Mouse (Mus musculus) midbrain, embryonic 12.5 days (tissue): ENCODE results near the gene Stkld1. TPM values are rescaled to one million over a fixed set of nuclear protein-coding genes. Genes with fewer than 3 reads are reported as not detected.
A peak's percentile ranks its signal among the peaks of the same experiment; 100 is the strongest.
"Not testable (repeated sequence)": the region's sequence is repeated elsewhere in the genome, so short reads cannot be mapped to it uniquely, and the experiment has no call there.

Source experiments
- ATAC-seq: fragments of 200-750 bp; cut with Nextera tagmentation; 2 replicates; pipeline ENCODE4 v1.8.0; 2017; ENCODE audit warnings: low read depth, moderate TSS enrichment, moderate library complexity; ENCODE audit not compliant: low FRiP score
- H3K27ac ChIP-seq: fragments of 300-500 bp; sonication (generic); replicated peaks from 2 replicates; pipeline ENCODE4 v1.5.1; 2016; ENCODE audit warnings: mild to moderate bottlenecking
- H3K27me3 ChIP-seq: fragments of 300-500 bp; sonication (generic); 2 replicates; pipeline ENCODE4 v1.6.1; 2016; ENCODE audit warnings: mild to moderate bottlenecking
- H3K36me3 ChIP-seq: fragments of 300-500 bp; sonication (generic); 2 replicates; pipeline ENCODE4 v1.6.1; 2016
- H3K4me1 ChIP-seq: fragments of 300-500 bp; sonication (generic); 2 replicates; pipeline ENCODE4 v1.6.1; 2016
- H3K4me2 ChIP-seq: fragments of 300-500 bp; sonication (generic); replicated peaks from 2 replicates; pipeline ENCODE4 v1.6.1; 2016; ENCODE audit warnings: mild to moderate bottlenecking, moderate library complexity
- H3K4me3 ChIP-seq: fragments of 300-500 bp; sonication (generic); 2 replicates; pipeline ENCODE4 v1.5.1; 2016; ENCODE audit warnings: mild to moderate bottlenecking
- H3K9ac ChIP-seq: fragments of 300-500 bp; sonication (generic); replicated peaks from 2 replicates; pipeline ENCODE4 v1.6.1; 2016; ENCODE audit warnings: mild to moderate bottlenecking, moderate library complexity
- H3K9me3 ChIP-seq: fragments of 300-500 bp; sonication (generic); 2 replicates; pipeline ENCODE4 v1.6.1; 2016; ENCODE audit warnings: mild to moderate bottlenecking
- WGBS: fragments of 180-500 bp; shearing (Covaris S2); methylation state at CpG from one replicate; pipeline ENCODE4 v1.1.7; 2016; 5-methylcytosine and 5-hydroxymethylcytosine counted together
- polyA plus RNA-seq: library from polyadenylated mRNA; unstranded; fragments of >200 nt; fragmentation: Nextera tagmentation; extraction: Ambion mirVana; gene quantifications from 2 replicates; pipeline ENCODE4 v1.2.1, GENCODE M21; 2016

Stkld1 gene
- polyA plus RNA-seq: not detected in 2 replicates

DNA sequence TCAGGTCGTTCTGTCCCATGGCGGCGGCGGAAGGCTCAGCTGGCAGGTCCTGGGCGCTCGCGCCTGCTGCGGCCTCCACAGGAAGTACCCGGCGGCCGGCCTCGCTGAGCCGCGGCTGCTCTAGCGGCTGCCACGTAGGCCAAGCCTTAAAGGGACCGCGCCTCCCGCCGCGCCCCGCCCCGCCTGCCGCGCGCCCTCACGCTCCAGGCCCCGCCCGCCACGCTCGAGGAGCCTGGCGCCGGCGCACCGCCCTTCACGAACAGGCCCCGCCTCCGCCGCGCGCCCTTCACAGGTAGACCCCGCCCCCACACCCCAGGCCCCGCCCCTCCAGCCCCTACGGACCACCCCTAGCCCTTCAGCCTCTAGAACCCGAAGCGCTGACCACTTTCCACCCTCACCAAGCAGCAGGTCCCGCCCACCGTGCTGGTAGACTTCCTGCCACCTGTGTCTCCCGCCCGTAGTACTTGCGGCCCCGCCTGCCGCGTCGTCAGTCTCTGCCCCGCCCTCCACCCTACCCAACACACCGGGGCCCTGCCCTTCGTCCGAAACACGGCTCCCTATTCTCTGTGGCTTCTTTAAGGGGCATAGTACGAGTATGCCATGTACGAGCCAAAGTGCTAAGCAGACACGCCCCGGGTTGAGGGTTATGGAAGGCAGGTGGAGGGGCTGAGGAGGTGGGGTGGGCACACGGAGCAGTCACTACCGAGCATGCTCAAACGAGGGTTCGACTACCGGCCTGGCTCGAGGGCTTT is at the start of gene Stkld1, which contains the start of gene Surf4:
Gene Stkld1 (plus strand): TSS at position 744 of the 752 bp plus-strand sequence.
Gene Surf4 (minus strand): TSS at position 625 of the 752 bp plus-strand sequence.
- H3K4me2 ChIP-seq: peak within 1 kb of the TSS; percentile 76
- WGBS: under 1% methylated on average over 56 of the region's 70 CpGs
- H3K4me1 ChIP-seq: peaks cover 23% of the 10 kb centered on the region
- ATAC-seq: peak; percentile 93
- no peaks in the 10 kb centered on the region for H3K9me3 ChIP-seq
- H3K9ac ChIP-seq: peak within 1 kb of the TSS; percentile 99
- no peaks in the 10 kb centered on the region for H3K27me3 ChIP-seq
- H3K27ac ChIP-seq: peak within 1 kb of the TSS; percentile 81
- peak within 1 kb of the TSS; percentile 94 for H3K4me3 ChIP-seq
- H3K36me3 ChIP-seq: peaks cover 17% of the 10 kb centered on the region

DNA sequence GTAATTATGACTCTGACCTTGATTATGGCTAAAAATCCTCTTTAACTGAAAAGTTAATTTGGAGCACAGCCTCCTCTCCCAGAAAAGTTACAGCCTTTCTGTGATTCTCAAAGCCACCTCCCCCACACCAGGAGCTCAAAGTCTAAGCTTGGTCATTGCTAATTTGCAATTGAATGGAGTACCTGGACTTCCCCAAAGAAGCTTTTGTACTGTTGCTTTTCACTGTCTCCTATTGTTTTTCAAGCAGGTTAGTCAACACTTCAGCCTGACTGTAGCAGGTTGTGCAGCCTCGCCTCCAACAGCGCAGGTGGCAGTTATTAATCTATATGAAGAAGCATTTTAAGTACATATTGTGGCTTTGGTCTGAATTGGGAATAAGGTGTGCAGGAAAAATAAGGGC is 48.3 kb upstream of the Stkld1 start:
- Histone ChIP-seq H3K36me3 (peaks cover 23% of the 10 kb centered on the region), H3K9me3 (peaks cover 10% of the 10 kb centered on the region)
- not testable (repeated sequence) for H3K4me2 ChIP-seq, H3K4me3 ChIP-seq, ATAC-seq, H3K9ac ChIP-seq, H3K4me1 ChIP-seq, H3K27me3 ChIP-seq, H3K27ac ChIP-seq
- WGBS: 69% methylated on average over 2 of the region's 2 CpGs

DNA sequence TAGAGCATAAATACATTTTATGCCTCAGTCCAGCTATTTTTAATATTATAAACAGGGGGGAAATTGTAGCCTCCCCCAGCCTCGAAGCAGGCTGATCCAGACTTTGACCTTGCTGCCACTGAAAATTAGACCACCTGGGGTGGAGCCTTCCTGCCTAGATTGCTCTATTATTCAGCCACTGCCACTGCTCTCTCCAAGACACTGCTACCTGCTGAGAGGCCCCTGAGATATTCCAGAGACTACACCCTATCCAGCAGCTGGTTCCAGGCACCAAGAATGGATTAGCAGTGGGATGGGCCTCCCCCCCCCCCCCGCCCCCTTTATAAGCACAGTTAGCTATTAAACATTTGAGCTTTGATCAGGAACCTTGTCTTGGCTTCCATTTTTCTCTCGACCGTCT is 47.7 kb upstream of the Stkld1 start:
- not testable (repeated sequence) for ATAC-seq, H3K27me3 ChIP-seq, H3K27ac ChIP-seq, H3K4me3 ChIP-seq, H3K4me2 ChIP-seq, H3K4me1 ChIP-seq, H3K9ac ChIP-seq
- peaks cover 29% of the 10 kb centered on the region for H3K36me3 ChIP-seq
- H3K9me3 ChIP-seq: peaks cover 10% of the 10 kb centered on the region
- 52% methylated on average over 4 of the region's 4 CpGs for WGBS

DNA sequence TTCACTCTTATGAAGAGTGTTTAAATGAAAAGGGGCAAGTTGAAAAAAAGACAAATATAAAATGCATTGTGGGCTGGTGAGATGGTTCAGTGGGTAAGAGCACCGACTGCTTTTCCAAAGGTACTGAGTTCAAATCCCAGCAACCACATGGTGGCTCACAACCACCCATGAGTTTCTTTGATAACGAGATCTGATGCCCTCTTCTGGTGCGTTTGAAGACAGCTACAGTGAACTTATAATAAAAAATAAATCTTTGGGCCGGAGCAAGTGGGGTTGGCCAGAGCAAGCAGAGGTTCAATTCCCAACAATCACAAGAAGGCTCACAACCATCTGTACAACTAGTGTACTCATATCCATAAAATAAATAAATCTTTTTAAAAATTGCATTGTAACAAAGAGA is 37.9 kb upstream of the Stkld1 start:
- H3K4me1 ChIP-seq: peaks cover 2% of the 10 kb centered on the region; the same call in 1 of the 2 replicates
- no peaks in the 10 kb centered on the region for H3K9me3 ChIP-seq
- 87% methylated on average over 4 of the region's 4 CpGs for WGBS
- peaks cover 89% of the 10 kb centered on the region for H3K36me3 ChIP-seq
- no peak for ATAC-seq
- no peak overlapping the region for H3K4me3 ChIP-seq
- no peak overlapping the region for H3K9ac ChIP-seq
- no peak overlapping the region for H3K27ac ChIP-seq
- no peak overlapping the region for H3K4me2 ChIP-seq
- no peaks in the 10 kb centered on the region for H3K27me3 ChIP-seq

DNA sequence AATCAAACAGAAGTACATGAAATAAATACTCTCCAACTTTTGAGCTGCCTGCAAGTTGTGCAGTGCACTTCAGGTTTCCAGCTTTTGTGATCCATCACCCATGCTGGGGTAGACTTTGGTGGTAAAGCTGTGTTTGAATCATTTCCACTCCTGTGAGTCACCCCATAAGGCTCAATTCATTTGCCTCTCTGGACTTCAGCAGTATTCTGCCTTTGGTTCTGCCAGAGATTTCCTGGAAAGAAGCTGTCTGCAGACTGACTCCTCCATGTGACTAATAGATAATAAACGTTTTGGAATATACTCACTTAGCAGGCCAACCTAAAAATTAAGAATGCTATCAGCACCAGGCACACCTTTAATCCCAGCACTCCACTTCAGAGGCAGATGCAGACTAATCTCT is 33.1 kb upstream of the Stkld1 start:
- Histone ChIP-seq H3K4me3 (no peak overlapping the region), H3K9me3 (no peaks in the 10 kb centered on the region), H3K27ac (no peak overlapping the region), H3K27me3 (no peaks in the 10 kb centered on the region), H3K9ac (0 out of 2 replicates have a peak overlapping the region, but pooled peaks have one; percentile 17), H3K4me1 (peaks cover 24% of the 10 kb centered on the region), H3K36me3 (peaks cover 58% of the 10 kb centered on the region), H3K4me2 (no peak overlapping the region)
- no peak for ATAC-seq
- WGBS: 88% methylated on average over 1 of the region's 1 CpGs

DNA sequence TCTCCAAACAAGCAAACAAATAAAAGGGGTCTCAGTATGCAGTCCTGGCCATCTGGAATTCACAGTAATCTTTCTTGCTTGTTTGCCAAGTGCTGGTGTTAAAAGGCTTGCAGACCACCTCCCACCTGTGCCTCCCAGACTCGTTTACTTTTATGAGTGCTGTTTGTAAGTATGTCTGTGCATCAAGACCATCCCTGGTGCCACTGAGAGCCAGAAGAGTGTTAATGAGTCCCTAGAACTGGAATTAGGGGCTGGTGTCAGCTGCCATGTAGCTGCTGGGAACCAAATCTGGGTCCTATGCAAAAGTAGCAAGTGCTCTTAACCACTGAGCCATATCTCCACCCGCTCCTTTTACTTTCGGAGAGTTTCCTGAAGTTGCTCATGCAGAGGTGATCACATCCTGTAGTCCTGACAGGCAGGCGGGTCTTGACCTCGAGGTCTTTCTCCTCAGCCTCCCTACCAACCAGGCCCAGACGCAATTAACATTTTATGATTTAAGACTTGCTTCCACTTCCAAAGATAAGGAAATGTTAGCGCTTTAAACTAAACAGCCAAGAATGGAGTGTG is 31.9 kb upstream of the Stkld1 start:
- H3K27ac ChIP-seq: no peak overlapping the region
- H3K27me3 ChIP-seq: no peaks in the 10 kb centered on the region
- ATAC-seq: no peak
- H3K4me2 ChIP-seq: peak overlapping the region; percentile 83
- peaks cover 58% of the 10 kb centered on the region for H3K36me3 ChIP-seq
- H3K4me1 ChIP-seq: peaks cover 24% of the 10 kb centered on the region
- H3K9ac ChIP-seq: peak overlapping the region; percentile 82
- no peaks in the 10 kb centered on the region for H3K9me3 ChIP-seq
- H3K4me3 ChIP-seq: peak overlapping the region; percentile 85
- 14% methylated on average over 7 of the region's 7 CpGs for WGBS

DNA sequence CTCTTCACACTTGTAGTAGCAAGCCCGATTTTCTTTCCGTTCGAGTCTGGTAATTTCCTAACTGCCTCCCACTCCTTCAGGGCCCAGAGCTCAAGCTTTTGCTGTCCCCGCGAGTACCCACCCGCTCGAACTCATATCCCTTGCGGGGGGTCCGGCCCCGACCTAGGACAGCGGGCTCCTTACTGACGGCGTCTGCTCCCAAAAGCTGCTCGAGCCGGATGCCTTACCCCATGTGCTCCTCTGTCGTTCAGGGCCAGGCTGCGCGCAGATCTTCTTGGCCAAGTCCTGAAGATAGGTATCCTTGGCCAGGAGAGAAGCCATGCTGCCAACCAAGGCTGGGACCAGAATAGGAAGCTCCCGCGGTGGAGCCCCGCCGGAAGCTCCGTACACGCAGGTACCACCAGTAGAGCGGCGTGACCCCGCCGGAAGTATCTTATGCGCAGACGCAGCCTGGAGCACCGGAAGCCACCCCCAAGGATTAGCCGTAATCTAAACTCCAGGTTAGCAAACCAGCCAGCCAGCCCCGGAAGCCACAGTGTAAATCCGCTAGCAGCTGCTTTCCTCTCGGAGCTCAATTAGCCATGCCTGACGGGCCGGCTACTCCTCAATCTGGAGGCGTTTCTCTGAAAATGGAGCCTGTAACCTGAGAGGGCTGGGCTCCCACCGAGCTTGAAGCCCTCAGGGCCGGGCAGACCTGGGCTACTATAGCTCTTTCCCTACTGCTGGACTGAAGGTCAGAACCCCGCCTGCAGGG is 31.2 kb upstream of the Stkld1 start, which contains the start of gene Surf6:
Gene Surf6 (minus strand): TSS at position 413 of the 754 bp plus-strand sequence.
- Histone ChIP-seq H3K36me3 (peaks cover 56% of the 10 kb centered on the region), H3K4me2 (peak within 1 kb of the TSS; percentile 83), H3K27ac (peak within 1 kb of the TSS; percentile 84), H3K4me3 (peak within 1 kb of the TSS; percentile 85), H3K4me1 (peaks cover 27% of the 10 kb centered on the region), H3K9ac (peak within 1 kb of the TSS; percentile 82), H3K27me3 (no peaks in the 10 kb centered on the region), H3K9me3 (no peaks in the 10 kb centered on the region)
- 0% methylated on average over 41 of the region's 41 CpGs for WGBS
- peak; percentile 94 for ATAC-seq

DNA sequence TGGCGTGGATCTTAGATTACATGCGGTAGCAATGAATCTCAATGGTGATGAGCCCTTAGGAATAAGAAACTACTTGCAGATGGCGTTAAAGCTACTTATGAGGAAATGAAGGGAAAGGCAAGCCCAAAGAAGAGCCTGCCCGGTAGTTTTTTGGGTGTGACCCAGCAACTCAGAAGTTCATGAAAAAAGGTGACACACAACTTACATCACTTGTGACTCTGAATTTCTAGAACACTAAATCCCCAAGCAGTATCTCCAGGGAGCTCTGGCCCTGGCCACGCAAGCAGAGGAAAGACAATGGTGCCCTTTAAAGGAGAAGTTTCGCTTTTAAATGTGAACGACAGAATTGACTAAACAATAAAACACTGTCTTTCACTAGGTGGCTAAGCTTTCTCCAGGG is 30.5 kb upstream of the Stkld1 start:
- peak overlapping the region; percentile 63 for H3K9ac ChIP-seq
- H3K4me2 ChIP-seq: peak overlapping the region; percentile 83
- ATAC-seq: no peak
- peaks cover 34% of the 10 kb centered on the region for H3K4me1 ChIP-seq
- peaks cover 56% of the 10 kb centered on the region for H3K36me3 ChIP-seq
- H3K27me3 ChIP-seq: no peaks in the 10 kb centered on the region
- H3K4me3 ChIP-seq: peak overlapping the region; percentile 85
- H3K9me3 ChIP-seq: no peaks in the 10 kb centered on the region
- WGBS: 10% methylated on average over 7 of the region's 7 CpGs
- H3K27ac ChIP-seq: peak overlapping the region; percentile 84

DNA sequence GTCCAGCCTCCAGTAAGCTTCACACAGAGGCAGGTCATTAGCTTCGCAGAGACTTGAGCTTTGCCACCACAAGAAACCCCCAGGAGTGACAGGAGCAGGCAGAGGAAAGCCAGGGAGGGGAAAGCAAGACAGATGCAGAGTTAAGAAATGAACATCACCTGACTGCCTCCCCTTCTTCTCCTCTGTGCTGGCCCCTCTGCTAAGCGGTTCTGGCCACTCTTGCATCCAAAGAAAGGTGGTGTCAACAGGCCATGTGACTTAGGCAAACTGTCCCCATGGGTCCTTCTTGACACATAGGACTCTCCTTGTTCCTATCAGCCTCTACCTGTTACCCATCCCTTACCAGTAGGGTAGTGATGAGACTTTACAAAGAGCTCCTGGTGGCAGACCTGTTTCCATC is 27.9 kb upstream of the Stkld1 start:
- no peak overlapping the region for H3K27ac ChIP-seq
- 83% methylated on average over 2 of the region's 2 CpGs for WGBS
- H3K36me3 ChIP-seq: peaks cover 36% of the 10 kb centered on the region
- no peak for ATAC-seq
- no peak overlapping the region for H3K4me2 ChIP-seq
- H3K4me3 ChIP-seq: no peak overlapping the region
- H3K27me3 ChIP-seq: no peaks in the 10 kb centered on the region
- H3K4me1 ChIP-seq: peaks cover 48% of the 10 kb centered on the region
- 0 out of 2 replicates have a peak overlapping the region, but pooled peaks have one; percentile 6 for H3K9ac ChIP-seq
- H3K9me3 ChIP-seq: no peaks in the 10 kb centered on the region

DNA sequence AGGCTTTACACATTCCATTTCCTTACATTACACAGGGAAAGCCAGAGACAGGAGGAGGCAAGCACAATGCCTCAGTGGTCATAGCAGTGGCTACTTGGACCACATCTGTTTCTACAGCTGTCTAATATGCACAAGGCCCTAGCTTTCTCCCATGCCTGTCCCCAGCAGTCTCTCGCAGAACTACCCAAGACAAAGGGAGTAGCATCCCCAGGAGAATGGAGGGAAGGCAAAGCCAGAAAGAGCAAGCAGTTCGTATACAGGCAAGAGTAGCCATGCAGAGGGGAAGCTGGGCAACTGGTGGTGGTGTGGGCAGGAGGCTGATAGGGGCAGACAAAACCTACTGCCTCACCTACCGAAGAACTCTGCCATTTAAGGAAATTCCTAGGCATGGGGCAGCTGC is 27.4 kb upstream of the Stkld1 start:
- Histone ChIP-seq H3K9me3 (no peaks in the 10 kb centered on the region), H3K27me3 (no peaks in the 10 kb centered on the region), H3K4me3 (no peak overlapping the region), H3K36me3 (peaks cover 37% of the 10 kb centered on the region), H3K4me1 (peaks cover 44% of the 10 kb centered on the region), H3K4me2 (no peak overlapping the region), H3K9ac (no peak overlapping the region), H3K27ac (no peak overlapping the region)
- ATAC-seq: no peak
- WGBS: 89% methylated on average over 3 of the region's 3 CpGs

DNA sequence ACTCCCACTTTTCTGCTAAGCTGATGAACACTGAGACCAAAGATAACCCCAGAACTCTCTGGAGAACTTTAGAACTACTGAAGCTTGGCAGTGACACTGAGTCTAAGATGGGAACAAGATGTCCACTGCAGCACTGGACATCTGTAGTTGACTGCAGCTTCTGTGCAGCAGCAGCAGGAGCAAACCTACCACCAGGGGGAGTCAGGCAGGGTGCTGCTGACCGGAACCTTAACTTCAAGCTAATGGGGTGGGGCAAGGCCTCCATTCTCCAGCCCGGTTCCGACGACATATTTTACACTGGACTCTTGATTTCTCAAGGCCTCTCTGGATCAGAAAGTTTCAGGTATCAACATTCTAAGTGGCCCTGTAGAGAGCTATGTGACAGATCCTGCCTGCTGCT is 26.7 kb upstream of the Stkld1 start:
- Histone ChIP-seq H3K9ac (no peak overlapping the region), H3K4me3 (no peak overlapping the region), H3K27ac (no peak overlapping the region), H3K9me3 (no peaks in the 10 kb centered on the region), H3K27me3 (no peaks in the 10 kb centered on the region), H3K4me1 (peaks cover 44% of the 10 kb centered on the region), H3K4me2 (no peak overlapping the region), H3K36me3 (peaks cover 43% of the 10 kb centered on the region)
- no peak for ATAC-seq
- 65% methylated on average over 4 of the region's 4 CpGs for WGBS
